Mouse (Mus musculus): ENCODE data around the gene Pth1r.

Pth1r gene

DNA sequence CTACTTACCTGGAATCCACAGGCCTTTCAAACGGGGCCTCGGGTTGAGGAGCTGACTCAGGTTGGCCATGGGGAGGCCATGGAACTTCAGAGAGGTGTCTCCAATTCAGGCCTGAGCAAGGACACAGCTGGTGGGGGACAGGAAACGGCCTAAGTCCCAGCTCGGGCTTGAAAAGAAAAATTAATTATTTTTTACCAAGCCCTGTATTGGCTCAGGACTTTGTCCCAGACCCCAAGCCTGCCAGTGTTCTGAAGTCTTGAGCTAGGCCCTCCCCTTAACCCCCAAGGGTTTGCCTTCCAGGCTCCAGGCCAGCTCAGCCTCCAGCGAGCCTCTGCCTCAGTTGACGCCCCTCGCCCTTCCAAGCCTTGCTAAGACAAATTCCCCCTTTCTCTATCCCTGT lies at the start of gene Pth1r:
Gene Pth1r, minus strand, starts transcription at position 185 of the 400 bp plus-strand sequence.
- no peak for DNase-seq

DNA sequence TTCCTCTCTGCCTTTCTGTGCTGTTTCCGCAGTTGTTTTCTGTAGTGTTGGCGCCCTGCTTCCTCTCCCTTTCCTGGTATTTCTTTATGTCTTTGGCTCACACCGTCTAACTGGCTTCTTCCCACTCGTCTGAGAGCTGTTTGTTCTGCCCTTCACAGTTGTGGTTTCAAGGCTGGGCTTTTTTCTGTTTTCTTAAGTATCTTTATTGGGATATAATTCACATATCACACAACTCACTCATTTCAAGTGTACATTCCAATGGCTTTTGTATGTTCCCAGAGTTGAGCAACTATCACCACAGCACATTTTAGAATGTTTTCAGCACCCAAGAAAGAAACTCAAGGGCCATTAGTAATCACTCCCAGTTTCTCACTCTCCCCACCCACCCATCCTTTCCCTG lies 43.5 kb upstream of the Pth1r start:
- no peak for DNase-seq

DNA sequence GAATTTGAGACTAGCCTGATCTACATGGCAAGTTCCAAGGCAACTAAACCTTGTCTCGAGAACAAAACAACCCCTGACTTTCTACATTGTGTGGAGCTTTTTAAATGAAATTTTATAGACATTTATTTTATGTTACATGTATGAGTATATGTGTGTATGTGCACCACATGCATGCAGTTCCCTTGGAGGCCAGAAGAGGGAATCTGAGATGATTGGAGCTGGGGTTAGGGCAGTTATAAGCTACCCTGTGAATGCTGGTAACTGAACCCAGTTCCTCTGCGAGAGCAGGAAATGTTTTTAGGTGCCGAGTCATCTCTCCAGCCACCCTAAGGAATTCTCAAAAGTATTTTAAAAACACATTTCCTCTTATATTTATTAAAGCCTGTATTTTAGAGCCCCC lies 41.2 kb upstream of the Pth1r start:
- no peak for DNase-seq

GRCm38 (mm10) chr9:110783611-110784010 lies 36.7 kb upstream of the Pth1r start:
- DNase-seq, result no peak

- peak; percentile 78 for DNase-seq
Measured at GRCm38 (mm10) chr9:110781731-110782130, 34.8 kb upstream of the Pth1r start.

GRCm38 (mm10) chr9:110781256-110781721 lies 34.3 kb upstream of the Pth1r start:
- peak; percentile 91 for DNase-seq

DNA sequence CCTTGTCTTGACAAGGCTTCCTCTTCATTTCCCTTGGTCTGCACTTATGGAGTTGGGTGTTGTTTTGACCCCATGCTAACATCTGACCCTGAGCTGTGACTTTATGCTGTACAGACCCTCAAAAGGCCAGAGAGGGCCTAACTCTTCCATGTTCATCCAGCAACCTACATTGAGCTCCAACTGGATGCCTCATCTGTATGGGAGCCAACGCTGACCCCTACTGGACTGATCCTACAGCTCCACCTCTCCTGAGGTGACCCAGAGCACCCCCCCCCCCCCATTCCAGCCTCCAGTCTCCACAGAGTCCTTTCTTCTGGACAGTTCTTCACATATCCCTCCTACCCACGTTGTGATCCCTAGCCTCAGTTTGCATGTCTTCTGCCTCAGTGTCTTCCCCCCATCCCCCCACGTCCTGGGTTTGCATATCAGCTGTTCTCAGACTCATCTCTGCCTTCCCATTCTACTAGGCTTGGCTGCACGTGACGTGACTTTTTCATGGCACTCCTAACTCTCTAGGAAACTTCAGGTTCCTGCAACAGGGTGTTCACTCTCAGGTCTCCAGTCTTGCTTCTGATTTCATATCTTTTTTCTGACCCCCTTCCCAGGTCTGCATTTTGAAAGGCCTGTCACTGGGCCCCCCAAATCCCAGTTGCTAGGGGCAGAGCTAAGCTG lies 32.4 kb upstream of the Pth1r start:
- no peak for DNase-seq

DNA sequence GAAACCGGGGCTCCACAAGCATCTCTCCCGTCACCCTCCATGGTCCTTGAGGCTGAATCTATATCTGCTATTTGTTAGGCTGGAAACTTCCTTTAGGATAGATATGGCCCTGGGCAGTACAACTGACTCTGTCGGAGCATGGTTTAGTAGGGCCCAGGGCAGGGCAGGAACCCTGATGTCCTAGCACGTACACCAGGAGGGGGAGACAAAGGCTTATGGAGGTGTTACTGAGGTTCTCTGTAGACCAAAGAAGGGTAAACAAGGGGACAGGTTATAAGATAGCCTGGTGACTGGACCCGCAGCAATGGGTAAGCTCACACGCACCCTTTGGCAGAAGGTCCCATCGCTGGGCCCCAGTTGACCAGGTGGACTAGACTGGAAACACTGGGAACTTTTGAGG lies 31.6 kb upstream of the Pth1r start:
- no peak for DNase-seq

DNA sequence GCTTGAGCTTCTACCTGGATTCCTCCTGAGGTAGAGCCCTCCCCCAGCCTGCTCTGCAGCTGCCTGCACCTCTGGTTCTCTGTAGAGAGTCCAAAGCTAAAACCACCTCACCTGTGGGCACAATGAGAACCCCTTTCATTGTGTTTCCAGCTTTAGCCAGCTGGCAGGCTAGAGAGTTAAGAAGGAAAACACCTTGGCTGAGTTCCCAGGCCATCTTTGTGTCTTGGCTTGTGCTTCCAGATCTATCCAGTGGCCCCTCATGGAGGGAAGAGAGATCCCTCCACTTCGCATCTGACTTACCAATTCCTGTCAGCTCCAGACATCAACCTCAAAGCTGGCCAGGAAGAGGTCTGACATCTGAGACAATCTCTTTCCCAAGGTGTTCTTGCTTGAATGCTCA lies 31.2 kb upstream of the Pth1r start:
- no peak for DNase-seq

- no peak for DNase-seq
Measured at GRCm38 (mm10) chr9:110775269-110776022, 28.5 kb upstream of the Pth1r start.

DNA sequence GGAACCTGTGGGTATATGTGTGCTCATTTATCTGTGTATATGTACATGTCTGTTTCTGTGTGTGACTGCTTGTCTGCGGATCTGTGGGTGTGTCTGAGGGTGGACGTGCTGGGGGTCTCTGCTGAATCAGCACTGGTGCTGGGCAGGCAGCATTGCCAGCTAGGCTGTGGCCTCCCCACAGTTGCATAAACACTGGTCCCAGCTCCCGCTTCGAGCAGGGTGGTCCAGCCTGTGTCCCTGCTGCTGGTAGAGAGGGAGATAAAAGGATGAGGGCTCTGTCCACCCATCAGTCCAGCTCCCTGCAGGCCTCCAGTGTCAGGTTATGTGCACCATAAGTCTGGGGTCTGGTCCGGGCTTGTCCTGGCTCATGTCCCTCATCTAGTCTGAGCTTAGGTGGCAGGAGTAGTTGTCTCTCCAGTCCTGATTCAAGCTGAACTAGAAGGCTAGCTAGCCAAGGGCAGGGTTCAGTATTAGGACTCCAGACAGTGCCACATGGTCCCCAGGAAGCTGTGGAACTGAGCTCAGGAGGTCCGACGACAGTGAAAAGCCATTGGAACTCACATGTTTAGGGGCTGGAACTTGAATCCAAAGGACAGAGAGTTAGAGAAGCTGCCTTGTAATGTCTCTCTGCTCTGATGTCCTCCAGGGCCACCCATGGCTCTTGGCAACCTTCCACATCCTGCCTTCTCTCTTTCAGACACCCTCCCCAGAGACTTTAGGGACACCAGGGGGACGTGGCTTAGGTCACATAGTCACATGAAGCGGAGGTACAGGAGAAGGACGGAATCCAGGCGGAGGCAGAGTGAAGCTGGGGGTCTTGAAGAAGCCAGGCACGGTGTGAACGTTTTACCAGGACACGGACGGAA lies 27.7 kb upstream of the Pth1r start:
- DNase-seq, result no peak

GRCm38 (mm10) chr9:110772336-110772735 lies 25.4 kb upstream of the Pth1r start:
- no peak for DNase-seq

DNA sequence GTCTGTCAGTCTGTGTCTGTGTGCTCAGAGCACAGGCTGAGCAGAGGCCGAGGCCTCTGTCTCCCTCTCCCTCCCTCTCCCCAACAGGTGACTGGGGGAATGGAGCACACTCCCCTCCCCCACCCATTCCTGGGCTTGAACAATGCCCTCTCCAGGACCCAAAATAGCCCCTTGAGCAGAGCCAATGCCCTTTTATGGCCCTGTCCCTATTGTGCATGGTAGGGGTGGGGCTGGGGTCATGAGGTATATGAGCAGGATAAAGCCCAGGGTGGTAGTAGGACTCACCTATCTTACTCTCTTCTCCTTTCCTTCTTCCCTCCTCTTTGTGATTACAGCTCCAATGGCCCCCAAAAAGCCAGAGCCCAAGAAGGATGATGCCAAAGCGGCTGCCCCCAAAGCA lies 16.5 kb upstream of the Pth1r start:
- no peak for DNase-seq

DNA sequence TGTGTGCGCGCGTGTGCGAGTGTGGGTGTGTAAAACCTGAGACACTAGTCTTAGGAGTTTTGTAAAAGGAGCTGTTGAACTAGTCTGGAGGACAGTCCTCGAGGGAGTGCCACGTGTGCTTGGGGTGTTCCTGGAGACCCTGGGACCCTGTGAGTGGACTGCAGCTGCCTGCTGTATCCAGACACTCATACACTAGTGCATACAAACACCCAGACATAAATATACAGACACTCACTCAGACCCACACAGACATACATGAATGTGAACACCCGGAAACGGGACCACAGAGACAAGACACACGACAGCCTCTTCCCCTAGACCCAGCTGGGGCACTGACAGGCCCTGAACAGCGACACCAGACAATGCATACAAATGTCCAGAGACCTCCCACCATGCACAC lies 15.8 kb upstream of the Pth1r start:
- no peak for DNase-seq

DNA sequence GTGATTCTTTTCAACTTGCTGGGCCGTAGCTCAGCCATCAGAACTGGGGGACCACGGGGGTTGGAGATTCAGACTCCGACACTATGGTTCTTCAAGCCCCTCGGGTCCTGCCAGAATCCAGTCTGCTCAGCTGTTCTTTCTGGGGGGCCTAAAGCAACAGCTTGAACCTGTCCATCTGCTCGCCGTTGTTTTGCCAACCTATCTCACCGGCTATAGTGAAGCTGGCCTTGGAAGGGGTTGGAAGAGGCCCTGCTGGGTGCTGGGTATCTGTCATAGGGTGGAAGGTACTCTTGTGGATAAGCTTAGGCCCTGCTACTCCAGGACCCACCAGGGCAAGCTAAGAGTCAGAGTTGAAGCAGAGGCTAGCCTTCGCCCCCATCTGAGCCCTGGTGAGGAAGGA lies 13.9 kb upstream of the Pth1r start:
- DNase-seq, result no peak

- DNase-seq, result no peak
Measured at GRCm38 (mm10) chr9:110759265-110759664, 12.3 kb upstream of the Pth1r start.

GRCm38 (mm10) chr9:110758605-110759004 lies 11.7 kb upstream of the Pth1r start:
- no peak for DNase-seq

GRCm38 (mm10) chr9:110757816-110758215 lies 10.9 kb upstream of the Pth1r start:
- no peak for DNase-seq

DNA sequence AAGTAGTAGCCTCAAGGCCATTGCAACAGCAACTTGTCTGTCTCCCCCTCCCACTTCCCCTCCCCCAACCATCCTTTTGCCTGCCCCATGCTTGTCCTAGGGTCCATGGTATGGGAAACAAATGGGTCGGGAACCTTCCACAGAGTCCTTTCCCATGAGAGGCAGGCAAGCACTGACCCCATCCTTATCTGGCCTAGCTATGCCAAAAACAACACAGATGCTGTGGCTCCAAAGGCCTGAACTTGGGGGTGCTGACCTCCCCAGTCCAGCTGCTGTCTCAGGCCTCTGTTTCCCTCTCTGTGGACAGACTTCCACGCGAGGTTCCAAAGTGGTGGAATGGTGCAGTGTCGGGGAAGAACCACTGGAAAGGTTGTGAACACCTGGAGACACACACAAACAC lies 6.8 kb upstream of the Pth1r start:
- DNase-seq, result no peak

DNA sequence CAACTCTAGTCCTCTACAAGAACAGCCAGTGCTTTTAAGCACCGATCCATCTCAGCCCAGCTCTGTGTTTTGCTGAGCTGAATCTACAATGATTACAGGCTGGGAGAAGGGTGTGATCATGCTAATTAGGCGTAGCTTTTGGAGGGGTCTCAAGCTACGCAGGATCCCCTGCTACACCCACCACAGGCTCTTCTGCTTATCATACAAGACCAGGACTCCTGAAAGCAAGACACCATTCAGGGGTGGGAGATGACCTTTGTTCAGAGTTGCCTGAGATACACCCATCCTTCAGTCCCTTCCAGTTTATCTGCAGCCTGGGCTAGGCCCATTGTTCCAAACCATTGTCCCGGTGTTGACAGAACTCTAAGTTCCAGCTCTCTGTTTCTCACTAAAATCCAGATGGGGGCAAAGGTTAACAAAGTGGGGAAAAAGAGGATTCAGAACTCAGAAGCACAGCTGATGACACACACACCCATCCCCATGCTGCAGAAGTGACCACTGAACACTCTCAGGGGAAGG lies 6.0 kb upstream of the Pth1r start:
- no peak for DNase-seq

- DNase-seq, result no peak
Measured at GRCm38 (mm10) chr9:110751412-110751811, 4.5 kb upstream of the Pth1r start.

DNA sequence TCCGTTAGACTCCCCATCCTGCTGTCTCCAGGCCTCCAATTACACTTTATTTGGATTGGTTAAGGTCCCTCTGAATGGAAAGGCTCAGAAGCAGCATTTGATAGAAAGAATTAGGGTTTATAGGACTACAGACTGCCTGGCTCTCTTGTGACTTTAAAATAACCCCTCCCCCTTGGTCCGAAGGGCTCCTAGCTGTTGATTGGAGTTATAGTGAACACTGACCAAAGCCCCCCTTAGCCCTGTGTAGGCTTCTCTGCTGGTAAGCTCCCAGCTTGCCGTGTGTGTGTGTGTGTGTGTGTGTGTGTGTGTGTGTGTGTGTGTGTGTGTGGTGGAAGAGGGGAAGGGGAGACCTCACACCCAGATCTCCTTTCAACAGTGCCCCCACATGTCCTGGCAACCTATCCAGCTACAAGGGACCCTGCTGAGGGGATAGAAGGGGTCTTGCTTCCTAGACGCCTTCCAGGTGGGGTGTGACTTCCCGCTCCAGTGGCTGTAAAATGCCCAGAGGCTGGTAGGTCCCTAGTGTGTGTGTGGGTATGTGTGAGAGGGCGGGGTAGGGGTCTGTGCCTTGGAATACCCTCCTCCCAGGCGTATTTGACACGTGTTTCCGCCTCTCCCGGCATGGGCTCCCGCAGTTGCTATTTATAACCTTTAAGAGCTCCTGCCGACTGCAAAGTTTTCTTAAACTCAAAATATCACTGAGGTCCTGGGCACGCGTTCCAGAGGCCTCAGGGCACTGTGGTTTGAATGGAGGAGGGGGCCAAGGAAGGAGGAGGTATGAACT lies 3.7 kb upstream of the Pth1r start:
- DNase-seq, result no peak

GRCm38 (mm10) chr9:110748451-110748850 lies 1.5 kb upstream of the Pth1r start:
- DNase-seq, result no peak

Data from cerebellum, adult 11 months (tissue).